Mouse (Mus musculus) cerebellum, postnatal 14 days (tissue): ENCODE data around the gene Skap2.

Experiments
- DNase-seq, 2 experiments: peaks; one replicate each; pipeline ENCODE4 v3.0.0; 2021; ENCODE audit warnings: mixed read lengths in 2 of 2

Gene Skap2

GRCm38 (mm10) chr6:51886902-51887431 lies 125.4 kb downstream of the Skap2 start:
- DNase-seq, result no peak

GRCm38 (mm10) chr6:51882880-51883274 lies 129.5 kb downstream of the Skap2 start:
- no peak for DNase-seq

GRCm38 (mm10) chr6:51882266-51882879 lies 130.0 kb downstream of the Skap2 start:
- DNase-seq, result no peak

- DNase-seq, result no peak
Measured at GRCm38 (mm10) chr6:51881181-51881968, 131.0 kb downstream of the Skap2 start.

- DNase-seq, result no peak
Measured at GRCm38 (mm10) chr6:51880778-51881177, 131.6 kb downstream of the Skap2 start.

- no peak for DNase-seq
Measured at GRCm38 (mm10) chr6:51878551-51878950, 133.8 kb downstream of the Skap2 start.

GRCm38 (mm10) chr6:51876841-51877553 lies 135.4 kb downstream of the Skap2 start:
- DNase-seq, result peak in 1 of 2 experiments; percentile 63

GRCm38 (mm10) chr6:51875884-51876626 lies 136.3 kb downstream of the Skap2 start:
- peak; percentile 62 to 69 for DNase-seq

GRCm38 (mm10) chr6:51874035-51874434 lies 138.3 kb downstream of the Skap2 start:
- no peak for DNase-seq

- DNase-seq, result peak in 1 of 2 experiments; percentile 60
Measured at GRCm38 (mm10) chr6:51871135-51871534, 141.2 kb downstream of the Skap2 start.

GRCm38 (mm10) chr6:51870294-51870693 lies 142.1 kb downstream of the Skap2 start:
- DNase-seq, result no peak

- DNase-seq, result peak; percentile 45 to 53
Measured at GRCm38 (mm10) chr6:51866596-51866995, 145.8 kb downstream of the Skap2 start.

GRCm38 (mm10) chr6:51863508-51863907 lies 148.8 kb downstream of the Skap2 start:
- no peak for DNase-seq

GRCm38 (mm10) chr6:51860300-51860699 lies 152.0 kb downstream of the Skap2 start:
- no peak for DNase-seq

GRCm38 (mm10) chr6:51857821-51858220 lies 154.5 kb downstream of the Skap2 start:
- DNase-seq, result peak; percentile 99 to 100

GRCm38 (mm10) chr6:51853291-51853690 lies 159.1 kb downstream of the Skap2 start:
- peak; percentile 74 to 80 for DNase-seq

- DNase-seq, result no peak
Measured at GRCm38 (mm10) chr6:51852643-51853042, 159.7 kb downstream of the Skap2 start.

- peak; percentile 34 to 39 for DNase-seq
Measured at GRCm38 (mm10) chr6:51851544-51851943, 160.8 kb downstream of the Skap2 start.

- peak; percentile 26 to 45 for DNase-seq
Measured at GRCm38 (mm10) chr6:51850030-51850817, 162.1 kb downstream of the Skap2 start.

GRCm38 (mm10) chr6:51849561-51849960 lies 162.8 kb downstream of the Skap2 start:
- DNase-seq, result peak; percentile 71 to 79

GRCm38 (mm10) chr6:51844106-51844505 lies 168.2 kb downstream of the Skap2 start:
- DNase-seq, result peak; percentile 65 to 76

- DNase-seq, result no peak
Measured at GRCm38 (mm10) chr6:51843081-51843480, 169.3 kb downstream of the Skap2 start.
